Mouse (Mus musculus): ENCODE measurements at regions not wholly inside any gene's neighbourhood (a gene's known extent, or its start where the extent isn't known, plus 50 kb on each side); places are given as distances from the start of the nearest gene placed in this dataset.
A peak's percentile ranks its signal among the peaks of the same experiment; 100 is the strongest.

DNA sequence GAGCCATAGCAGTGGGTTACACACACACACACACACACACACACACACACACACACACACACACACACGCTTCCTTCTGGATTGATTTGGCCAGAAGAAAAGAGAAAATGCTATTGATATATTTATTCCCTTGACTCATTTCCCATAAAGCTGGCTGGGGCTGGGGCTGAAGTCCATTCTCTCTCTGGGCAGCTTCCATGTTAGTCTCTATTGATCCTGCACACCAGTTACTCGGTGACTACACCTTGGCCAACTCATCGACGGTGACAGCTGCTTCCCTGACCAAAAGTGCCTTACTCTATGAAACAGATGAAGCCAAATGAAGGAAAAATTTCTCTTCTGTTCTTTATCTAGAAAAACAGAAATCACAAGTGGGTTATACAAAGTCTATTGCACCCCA is 82.1 kb downstream of the Snx18 start:
- H3K4me2 ChIP-seq = no peak overlapping the region
- no peaks in the 10 kb centered on the region for H3K27me3 ChIP-seq
- no peak overlapping the region for H3K27ac ChIP-seq (replicated peaks)
- no peak for ATAC-seq (ENCODE audit: insufficient read depth)
- H3K4me3 ChIP-seq (replicated peaks) = no peak overlapping the region
- H3K9me3 ChIP-seq (replicated peaks) = no peaks in the 10 kb centered on the region
- H3K36me3 ChIP-seq (replicated peaks) = no peaks in the 10 kb centered on the region
- no peak overlapping the region for H3K9ac ChIP-seq
- no peaks in the 10 kb centered on the region for H3K4me1 ChIP-seq (replicated peaks)
- 68% methylated on average over 3 of the region's 4 CpGs for WGBS (ENCODE audit: insufficient replicate concordance)

DNA sequence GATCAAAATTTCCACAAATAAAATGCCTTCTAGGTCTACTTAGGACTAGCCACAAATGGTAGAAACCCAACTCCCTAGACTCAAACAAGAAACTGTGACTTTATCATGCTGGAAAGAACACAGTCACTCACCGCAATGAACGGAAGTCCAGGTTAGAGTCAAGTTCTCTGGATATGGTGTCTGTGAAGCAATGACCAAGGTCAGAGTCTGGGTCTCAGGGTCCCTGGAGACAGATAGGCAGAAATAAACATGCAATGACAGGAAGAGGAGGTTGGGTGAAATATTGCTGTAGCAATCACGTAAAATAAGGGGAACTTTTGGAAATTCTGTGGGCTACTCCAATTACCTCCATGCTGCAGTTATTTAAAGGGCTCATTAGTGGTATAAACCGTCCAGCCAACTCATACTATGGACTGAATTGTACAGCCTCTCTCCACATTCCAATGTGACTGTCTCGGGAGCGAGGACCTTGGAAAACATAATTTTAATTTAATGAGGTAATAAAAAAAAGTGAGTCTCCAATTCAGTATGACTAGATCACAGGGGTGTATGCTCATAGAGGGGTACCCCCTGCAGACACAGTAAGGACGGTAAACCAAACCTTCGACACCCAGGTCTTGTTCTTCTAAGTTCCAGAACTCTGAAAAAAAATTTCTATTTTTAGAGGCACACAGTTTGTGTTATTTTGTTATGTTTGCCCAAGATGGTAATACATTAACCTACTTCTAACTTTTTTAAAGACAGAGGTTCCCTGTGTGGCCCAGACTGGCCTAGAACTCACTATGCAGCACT is 83.5 kb downstream of the Snx18 start:
- Histone ChIP-seq H3K4me2 (no peak overlapping the region), H3K4me1 (replicated peaks) (no peaks in the 10 kb centered on the region), H3K9ac (no peak overlapping the region), H3K27me3 (no peaks in the 10 kb centered on the region), H3K9me3 (replicated peaks) (no peaks in the 10 kb centered on the region), H3K36me3 (replicated peaks) (no peaks in the 10 kb centered on the region), H3K27ac (replicated peaks) (no peak overlapping the region), H3K4me3 (replicated peaks) (no peak overlapping the region)
- 62% methylated on average over 8 of the region's 8 CpGs for WGBS (ENCODE audit: insufficient replicate concordance)
- ATAC-seq (ENCODE audit: insufficient read depth) = no peak

DNA sequence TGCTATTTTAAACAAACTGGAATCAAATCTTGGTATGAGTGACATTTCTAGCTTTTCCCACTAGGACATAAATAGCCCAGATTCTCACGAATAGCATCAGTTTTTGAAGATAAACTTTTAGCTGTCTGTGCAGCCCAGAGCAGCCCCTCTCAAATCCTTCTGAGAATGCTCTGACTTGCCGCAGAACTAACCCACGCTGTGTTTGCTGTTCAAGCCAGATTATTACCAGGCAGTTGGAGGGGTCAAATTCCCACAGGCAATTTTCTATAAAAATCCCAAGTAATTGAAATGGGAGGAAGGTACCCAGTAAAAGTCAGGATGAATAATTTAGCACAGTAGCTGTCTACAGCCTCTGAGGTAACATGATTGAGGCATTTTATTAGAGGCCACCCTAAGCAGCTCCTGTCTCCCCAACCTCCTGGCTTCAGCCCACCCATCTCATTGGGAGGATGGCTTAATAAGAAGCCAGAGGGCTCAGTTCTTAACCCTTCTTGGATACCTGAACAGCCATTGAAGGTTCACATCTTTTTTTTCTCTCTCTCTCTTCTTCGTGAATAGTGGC is 84.4 kb downstream of the Snx18 start:
- no peak overlapping the region for H3K27ac ChIP-seq (replicated peaks)
- no peak overlapping the region for H3K9ac ChIP-seq
- no peak overlapping the region for H3K4me2 ChIP-seq
- H3K4me1 ChIP-seq (replicated peaks) = no peaks in the 10 kb centered on the region
- no peaks in the 10 kb centered on the region for H3K36me3 ChIP-seq (replicated peaks)
- no peak overlapping the region for H3K4me3 ChIP-seq (replicated peaks)
- H3K9me3 ChIP-seq (replicated peaks) = no peaks in the 10 kb centered on the region
- no peaks in the 10 kb centered on the region for H3K27me3 ChIP-seq
- 60% methylated on average over 4 of the region's 4 CpGs for WGBS (ENCODE audit: insufficient replicate concordance)
- ATAC-seq (ENCODE audit: insufficient read depth) = no peak

DNA sequence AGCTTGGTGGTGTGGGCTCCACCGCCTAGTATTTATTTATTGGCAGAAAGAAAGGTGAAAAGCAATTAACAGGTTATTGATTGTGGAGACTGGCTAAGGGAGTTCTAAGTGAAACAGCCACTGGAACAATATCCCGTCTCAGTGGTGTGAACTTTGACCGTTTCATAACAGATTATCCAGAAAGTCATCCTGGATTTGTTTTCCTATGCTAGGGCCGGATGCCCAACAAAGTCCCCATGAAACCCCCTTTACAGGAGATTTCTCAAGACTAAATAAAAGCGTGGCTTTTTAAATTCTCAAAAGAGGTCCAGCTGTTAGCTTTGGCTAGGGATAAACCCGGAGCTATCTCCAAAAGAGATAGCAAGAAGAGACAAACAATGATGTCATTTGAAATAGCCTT is 91.4 kb downstream of the Snx18 start:
- no peak overlapping the region for H3K4me3 ChIP-seq (replicated peaks)
- no peaks in the 10 kb centered on the region for H3K9me3 ChIP-seq (replicated peaks)
- no peak overlapping the region for H3K4me2 ChIP-seq
- H3K4me1 ChIP-seq (replicated peaks) = no peaks in the 10 kb centered on the region
- H3K27me3 ChIP-seq = no peaks in the 10 kb centered on the region
- H3K9ac ChIP-seq = no peak overlapping the region
- H3K36me3 ChIP-seq (replicated peaks) = no peaks in the 10 kb centered on the region
- no peak for ATAC-seq (ENCODE audit: insufficient read depth)
- H3K27ac ChIP-seq (replicated peaks) = no peak overlapping the region
- WGBS (ENCODE audit: insufficient replicate concordance) = 63% methylated on average over 6 of the region's 6 CpGs

DNA sequence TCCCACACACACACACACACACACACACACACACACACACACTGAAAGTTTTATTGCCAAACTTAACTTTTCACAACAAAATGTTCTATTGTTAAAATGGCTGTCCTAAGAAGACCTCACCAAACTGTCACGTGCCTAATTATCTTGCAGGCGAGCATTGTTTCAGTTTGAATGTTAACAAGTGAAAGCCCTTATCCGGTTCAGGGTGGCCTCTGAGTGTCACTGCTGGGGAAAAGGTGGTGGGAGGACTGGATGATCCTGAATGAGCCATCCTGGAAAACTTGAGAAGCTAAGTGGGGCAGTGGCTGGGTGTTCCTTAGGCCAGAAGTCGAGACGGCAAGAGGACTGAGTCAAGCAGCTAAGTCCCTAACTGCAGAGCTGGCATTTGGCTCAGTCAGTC is 94.9 kb downstream of the Snx18 start:
- no peaks in the 10 kb centered on the region for H3K9me3 ChIP-seq (replicated peaks)
- no peaks in the 10 kb centered on the region for H3K4me1 ChIP-seq (replicated peaks)
- 63% methylated on average over 5 of the region's 5 CpGs for WGBS (ENCODE audit: insufficient replicate concordance)
- no peak overlapping the region for H3K4me2 ChIP-seq
- H3K36me3 ChIP-seq (replicated peaks) = no peaks in the 10 kb centered on the region
- no peak overlapping the region for H3K9ac ChIP-seq
- H3K4me3 ChIP-seq (replicated peaks) = no peak overlapping the region
- no peak for ATAC-seq (ENCODE audit: insufficient read depth)
- no peaks in the 10 kb centered on the region for H3K27me3 ChIP-seq
- H3K27ac ChIP-seq (replicated peaks) = no peak overlapping the region

DNA sequence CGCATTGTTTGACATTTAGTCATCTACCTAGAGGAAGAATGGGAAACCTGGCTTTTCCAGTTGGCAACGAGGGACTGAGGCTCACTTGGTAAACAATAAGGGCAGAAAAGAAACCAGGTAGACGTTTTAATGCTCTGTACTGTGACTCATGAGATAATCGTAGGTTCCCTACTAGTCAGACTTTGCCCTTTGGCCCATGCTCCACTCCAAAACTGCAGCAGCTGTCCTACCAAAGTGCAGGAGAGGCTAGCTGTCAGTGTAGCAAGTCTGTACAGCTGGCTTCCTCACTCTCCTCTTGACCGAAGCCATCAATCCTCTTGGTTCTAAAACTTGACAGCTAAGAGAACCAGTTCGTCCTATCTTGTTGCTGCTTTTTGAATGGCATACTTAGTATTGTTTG is 100.2 kb downstream of the Snx18 start:
- no peak overlapping the region for H3K9ac ChIP-seq
- no peak overlapping the region for H3K4me2 ChIP-seq
- H3K4me1 ChIP-seq (replicated peaks) = no peaks in the 10 kb centered on the region
- H3K9me3 ChIP-seq (replicated peaks) = no peaks in the 10 kb centered on the region
- ATAC-seq (ENCODE audit: insufficient read depth) = no peak
- no peak overlapping the region for H3K27ac ChIP-seq (replicated peaks)
- no peaks in the 10 kb centered on the region for H3K36me3 ChIP-seq (replicated peaks)
- H3K4me3 ChIP-seq (replicated peaks) = no peak overlapping the region
- WGBS (ENCODE audit: insufficient replicate concordance) = 53% methylated on average over 6 of the region's 6 CpGs
- no peaks in the 10 kb centered on the region for H3K27me3 ChIP-seq

DNA sequence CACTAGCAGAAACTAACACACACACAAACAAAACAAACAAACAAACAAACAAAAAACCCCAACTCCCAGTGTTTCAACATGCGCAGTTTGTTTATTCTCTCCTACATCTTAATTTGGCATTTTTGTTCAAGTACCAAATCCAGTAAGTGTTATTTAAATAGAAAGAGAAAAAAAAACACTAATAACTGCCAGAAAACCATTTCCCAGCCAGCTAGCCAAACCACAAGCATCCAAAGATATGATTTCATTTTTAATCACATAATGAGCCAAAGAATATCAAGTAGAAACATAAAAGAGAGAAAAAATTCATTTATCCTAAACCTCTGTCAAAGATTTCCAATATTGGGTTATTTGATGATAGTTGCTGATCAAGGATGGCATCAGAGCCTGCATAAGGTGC is 102.3 kb downstream of the Snx18 start:
- Histone ChIP-seq H3K9me3 (replicated peaks) (no peaks in the 10 kb centered on the region), H3K27ac (replicated peaks) (no peak overlapping the region), H3K4me1 (replicated peaks) (no peaks in the 10 kb centered on the region), H3K9ac (no peak overlapping the region), H3K36me3 (replicated peaks) (no peaks in the 10 kb centered on the region), H3K4me2 (no peak overlapping the region), H3K27me3 (no peaks in the 10 kb centered on the region), H3K4me3 (replicated peaks) (no peak overlapping the region)
- 84% methylated on average over 1 of the region's 1 CpGs for WGBS (ENCODE audit: insufficient replicate concordance)
- no peak for ATAC-seq (ENCODE audit: insufficient read depth)

DNA sequence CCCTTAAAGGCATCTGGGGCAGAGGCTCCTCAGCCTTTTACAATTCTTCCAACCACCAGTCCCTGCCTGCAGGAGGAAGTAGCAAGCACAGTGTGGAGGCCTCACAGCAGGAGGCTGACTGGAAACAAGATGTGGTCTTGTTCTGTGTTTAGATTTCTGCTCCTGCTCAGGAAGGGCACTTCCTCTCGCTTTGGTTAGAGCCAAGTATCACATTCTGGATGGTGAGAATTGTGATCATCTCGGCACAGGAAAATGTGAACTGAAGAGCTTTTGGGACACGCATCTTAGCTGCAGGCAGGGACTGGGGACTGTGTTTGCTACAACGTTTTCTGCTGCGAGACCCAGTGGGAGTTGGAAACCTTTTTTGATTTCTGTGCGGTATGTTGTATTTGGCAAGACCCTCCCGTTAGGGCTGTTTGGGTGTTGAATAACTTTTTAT is 103.2 kb downstream of the Snx18 start:
- H3K4me3 ChIP-seq (replicated peaks) = no peak overlapping the region
- H3K27me3 ChIP-seq = no peaks in the 10 kb centered on the region
- no peak overlapping the region for H3K9ac ChIP-seq
- H3K9me3 ChIP-seq (replicated peaks) = no peaks in the 10 kb centered on the region
- no peak overlapping the region for H3K4me2 ChIP-seq
- H3K27ac ChIP-seq (replicated peaks) = no peak overlapping the region
- H3K36me3 ChIP-seq (replicated peaks) = no peaks in the 10 kb centered on the region
- H3K4me1 ChIP-seq (replicated peaks) = no peaks in the 10 kb centered on the region
- ATAC-seq (ENCODE audit: insufficient read depth) = no peak
- 14% methylated on average over 7 of the region's 7 CpGs for WGBS (ENCODE audit: insufficient replicate concordance)

DNA sequence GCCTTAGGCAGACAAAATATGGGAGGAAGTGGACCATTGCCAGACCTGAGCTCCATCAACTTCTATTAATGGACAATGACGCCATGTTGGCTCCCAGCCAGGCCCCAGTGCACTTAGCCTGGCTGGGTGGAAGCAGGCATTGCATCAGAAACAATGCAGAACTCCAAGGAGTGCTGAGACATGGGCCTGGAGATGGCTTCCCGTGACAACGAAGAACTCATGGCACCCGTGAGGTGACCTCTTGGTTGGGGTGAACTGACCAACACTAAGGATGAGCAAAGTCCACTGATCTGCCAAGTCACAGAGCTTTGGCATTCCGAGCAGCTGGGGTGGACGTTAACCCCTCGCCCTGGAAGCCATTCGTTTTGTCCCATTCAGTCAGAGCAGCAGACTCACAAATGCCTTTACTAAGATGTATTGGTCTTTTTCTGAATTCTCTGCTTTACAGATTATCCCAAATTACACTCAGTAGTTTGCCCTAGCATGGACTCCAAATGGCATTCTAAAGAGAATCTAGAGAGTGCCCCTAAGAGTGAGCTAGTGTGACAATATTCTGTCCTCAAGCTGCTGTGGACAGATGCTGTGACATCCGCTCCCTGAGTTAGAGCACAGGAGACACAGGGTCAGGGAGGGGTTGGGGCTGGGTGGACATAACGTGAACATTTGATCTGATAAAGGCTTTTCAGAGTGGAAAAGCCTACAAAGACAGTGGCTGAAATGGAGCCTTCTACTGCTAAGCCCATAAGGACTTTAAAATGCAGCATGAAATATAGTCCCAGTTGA is 108.8 kb downstream of the Snx18 start:
- no peak overlapping the region for H3K4me2 ChIP-seq
- H3K4me3 ChIP-seq (replicated peaks) = no peak overlapping the region
- H3K36me3 ChIP-seq (replicated peaks) = no peaks in the 10 kb centered on the region
- no peaks in the 10 kb centered on the region for H3K27me3 ChIP-seq
- H3K27ac ChIP-seq (replicated peaks) = no peak overlapping the region
- no peak overlapping the region for H3K9ac ChIP-seq
- H3K4me1 ChIP-seq (replicated peaks) = peaks cover 4% of the 10 kb centered on the region; the same call in 1 of the 2 replicates
- no peaks in the 10 kb centered on the region for H3K9me3 ChIP-seq (replicated peaks)
- peak; percentile 60 for ATAC-seq (ENCODE audit: insufficient read depth)
- 57% methylated on average over 10 of the region's 10 CpGs for WGBS (ENCODE audit: insufficient replicate concordance)

DNA sequence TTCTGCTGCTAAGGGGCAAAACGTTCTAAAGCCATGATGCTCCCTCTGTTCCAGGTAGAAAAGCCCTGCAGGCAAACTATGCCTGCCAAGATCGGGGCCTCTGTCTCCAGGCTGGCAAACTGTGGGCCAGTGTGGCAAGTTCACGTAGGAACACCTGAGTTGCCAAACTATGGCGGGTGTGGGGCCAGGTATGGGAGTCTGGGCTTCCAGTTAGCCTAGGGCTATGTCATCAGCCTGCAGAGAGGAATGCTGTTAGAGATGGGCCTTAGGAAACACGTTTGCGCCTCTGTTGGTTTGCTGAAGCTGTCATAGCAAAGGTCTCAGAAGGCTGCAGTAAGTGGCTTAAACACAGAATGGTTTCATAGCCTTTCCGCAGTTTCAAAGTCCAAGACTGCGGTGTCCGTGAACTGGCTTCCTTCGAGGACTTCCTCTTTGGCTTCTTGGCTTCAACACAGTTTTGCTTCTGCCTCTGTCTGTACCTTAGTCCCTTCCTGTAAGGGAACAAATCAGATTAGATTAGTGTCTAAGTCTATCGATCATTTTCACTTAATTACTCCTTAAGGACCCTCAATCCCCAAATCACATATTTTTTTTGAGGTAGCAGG is 110.1 kb downstream of the Snx18 start:
- H3K36me3 ChIP-seq (replicated peaks) = no peaks in the 10 kb centered on the region
- no peaks in the 10 kb centered on the region for H3K27me3 ChIP-seq
- H3K9me3 ChIP-seq (replicated peaks) = no peaks in the 10 kb centered on the region
- peaks cover 4% of the 10 kb centered on the region; the same call in 1 of the 2 replicates for H3K4me1 ChIP-seq (replicated peaks)
- WGBS (ENCODE audit: insufficient replicate concordance) = 38% methylated on average over 11 of the region's 11 CpGs
- no peak overlapping the region for H3K4me3 ChIP-seq (replicated peaks)
- no peak overlapping the region for H3K4me2 ChIP-seq
- no peak overlapping the region for H3K9ac ChIP-seq
- H3K27ac ChIP-seq (replicated peaks) = 0 out of 2 replicates have a peak overlapping the region, but pooled peaks have one; percentile 9
- no peak for ATAC-seq (ENCODE audit: insufficient read depth)

DNA sequence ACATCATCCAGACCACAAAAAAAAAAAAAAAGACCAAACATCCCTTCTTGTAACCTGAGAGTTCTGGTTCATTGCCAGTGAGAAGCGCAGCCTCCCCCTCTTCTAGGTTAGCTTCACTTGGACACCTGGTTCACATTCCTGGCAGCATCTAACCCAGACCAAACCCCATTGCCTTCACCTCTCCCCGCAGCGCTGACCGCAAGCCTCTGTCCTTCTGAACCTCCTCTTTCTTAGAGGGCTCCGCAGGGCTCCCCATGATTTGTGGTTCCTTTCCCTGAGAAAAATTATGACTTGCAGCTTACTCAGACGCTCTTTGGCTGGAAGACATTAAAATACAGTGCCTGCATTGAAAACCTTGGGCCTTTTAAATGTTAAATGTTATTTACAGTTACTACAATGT is 115.8 kb downstream of the Snx18 start:
- H3K9ac ChIP-seq = no peak overlapping the region
- no peak overlapping the region for H3K4me2 ChIP-seq
- H3K4me1 ChIP-seq (replicated peaks) = no peaks in the 10 kb centered on the region
- no peaks in the 10 kb centered on the region for H3K36me3 ChIP-seq (replicated peaks)
- WGBS (ENCODE audit: insufficient replicate concordance) = 82% methylated on average over 6 of the region's 6 CpGs
- H3K4me3 ChIP-seq (replicated peaks) = no peak overlapping the region
- no peak overlapping the region for H3K27ac ChIP-seq (replicated peaks)
- H3K27me3 ChIP-seq = no peaks in the 10 kb centered on the region
- ATAC-seq (ENCODE audit: insufficient read depth) = no peak
- H3K9me3 ChIP-seq (replicated peaks) = no peaks in the 10 kb centered on the region
